Mouse (Mus musculus) megakaryocyte, embryonic 14.5 days (primary cell): Measurements from ENCODE around the gene Psapl1.

Experiments used
- FLI1 ChIP-seq: IDR thresholded peaks from 2 replicates; pipeline ENCODE4 v1.6.1; 2012; ENCODE audit warnings: low read length, inconsistent platforms, mixed read lengths
- GATA1 ChIP-seq: IDR thresholded peaks from 3 replicates; pipeline ENCODE4 v1.6.1; 2012; ENCODE audit warnings: mixed read lengths, low read length, inconsistent platforms, borderline replicate concordance

- no peak for TF ChIP-seq GATA1
- no peak for TF ChIP-seq FLI1
Observed at GRCm38 (mm10) chr5:36199519-36199918, 4.3 kb upstream of the Psapl1 start.
